Mouse (Mus musculus): ENCODE data around the gene Afg1l.

The Afg1l gene

GRCm38 (mm10) chr10:42263701-42264100, 214.7 kb downstream of the Afg1l start:
- no peak for DNase-seq
